Mouse (Mus musculus) heart, embryonic 14.5 days (tissue): Measurements from ENCODE around the gene Rhox9. TPM values are rescaled to one million over a fixed set of nuclear protein-coding genes. Genes with fewer than 3 reads are reported as not detected.

Source experiments
- polyA plus RNA-seq: library from polyadenylated mRNA; unstranded; fragments of >200 nt; fragmentation: Nextera tagmentation; extraction: Ambion mirVana; gene quantifications from 2 replicates; pipeline ENCODE4 v1.2.1, GENCODE M21; 2014

The Rhox9 gene
- polyA plus RNA-seq, 1 experiment from 2014 or later: not detected

Other genes starting within 250 kb of the Rhox9 start
- gene Rhox3h, start 233.0 kb downstream of the Rhox9 start, polyA plus RNA-seq: not detected in 2 replicates
- gene Rhox2h, start 228.5 kb downstream of the Rhox9 start, polyA plus RNA-seq: not detected in 2 replicates
- gene Rhox5, start 96.9 kb downstream of the Rhox9 start, polyA plus RNA-seq: 11.8 and 12.1 TPM in 2 replicates
- gene Rhox6, start 74.9 kb downstream of the Rhox9 start, polyA plus RNA-seq: not detected in 2 replicates
- gene Rhox7a, start 70.1 kb downstream of the Rhox9 start, polyA plus RNA-seq: not detected in 2 replicates
- not detected in 2 replicates for gene Rhox8, start 22.8 kb downstream of the Rhox9 start, polyA plus RNA-seq
- gene Rhox7b, start 4.5 kb downstream of the Rhox9 start, polyA plus RNA-seq: not detected in 2 replicates
- not detected in 2 replicates for gene Btg1-ps1, start 117.0 kb upstream of the Rhox9 start, polyA plus RNA-seq
- not detected in 2 replicates for gene Btg1-ps2, start 141.3 kb upstream of the Rhox9 start, polyA plus RNA-seq
- not detected in 2 replicates for gene Rhox10, start 164.7 kb upstream of the Rhox9 start, polyA plus RNA-seq
- not detected in 2 replicates for gene Rhox11, start 183.4 kb upstream of the Rhox9 start, polyA plus RNA-seq
- not detected in 2 replicates for gene Rhox12, start 209.1 kb upstream of the Rhox9 start, polyA plus RNA-seq
- not detected in 2 replicates for gene Rhox13, start 219.4 kb upstream of the Rhox9 start, polyA plus RNA-seq